Mouse (Mus musculus) erythroblast, embryonic 14.5 days (primary cell): ENCODE measurements around the gene Igsf11.

Experiments
- GATA1 ChIP-seq: IDR thresholded peaks from 2 replicates; pipeline ENCODE4 v1.6.1; 2012; ENCODE audit warnings: low read length, inconsistent platforms, mixed read lengths
- TAL1 ChIP-seq: IDR thresholded peaks from 3 replicates; pipeline ENCODE4 v1.6.1; 2012; ENCODE audit warnings: low read length, inconsistent platforms, mixed read lengths

DNA sequence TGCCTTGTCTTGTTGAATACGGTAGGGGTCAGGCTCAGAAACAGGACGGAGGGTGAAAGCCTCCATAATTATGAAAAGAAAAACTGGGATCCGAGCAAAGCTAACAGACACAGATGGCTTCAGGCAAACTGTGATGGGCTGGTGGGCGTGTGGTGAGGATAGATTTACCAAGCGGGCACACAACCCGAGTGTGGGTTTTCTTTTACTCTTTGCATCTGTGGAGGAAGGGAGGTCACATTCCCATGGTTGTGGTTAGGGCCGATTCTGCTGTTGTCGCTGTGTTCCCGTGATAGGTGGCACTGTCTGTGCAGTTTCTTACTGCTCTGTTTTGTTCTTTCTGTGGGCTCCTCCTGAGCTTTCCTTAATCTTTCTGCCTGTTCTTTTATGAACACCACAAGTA lies 70.2 kb downstream of the Igsf11 start:
- no peak for TF ChIP-seq GATA1
- TF ChIP-seq TAL1, result no peak
